Mouse (Mus musculus): Measurements from ENCODE around the gene P2ry12. TPM values are rescaled to one million over a fixed set of nuclear protein-coding genes. Genes with fewer than 3 reads are reported as not detected.

The P2ry12 gene
- polyA plus RNA-seq, 1 experiment from 2014 or later, result 2.2 TPM

GRCm38 (mm10) chr3:59227696-59228095, 35.0 kb downstream of the P2ry12 start:
- WGBS (ENCODE audit: insufficient replicate concordance), result 61% methylated on average over 9 of the region's 9 CpGs
- no peaks in the 10 kb centered on the region for H3K9me3 ChIP-seq (replicated peaks)
- no peak overlapping the region for H3K27ac ChIP-seq
- H3K4me3 ChIP-seq, result no peak overlapping the region
- H3K9ac ChIP-seq, result no peak overlapping the region
- H3K36me3 ChIP-seq, result no peaks in the 10 kb centered on the region
- no peak for ATAC-seq
- H3K4me1 ChIP-seq, result no peaks in the 10 kb centered on the region; the same call in 1 of the 2 replicates
- no peak overlapping the region for H3K4me2 ChIP-seq
- no peaks in the 10 kb centered on the region for H3K27me3 ChIP-seq (replicated peaks)

GRCm38 (mm10) chr3:59225411-59225810, 37.3 kb downstream of the P2ry12 start:
- ATAC-seq, result no peak
- H3K9me3 ChIP-seq (replicated peaks), result no peaks in the 10 kb centered on the region
- no peak overlapping the region for H3K27ac ChIP-seq
- no peak overlapping the region for H3K9ac ChIP-seq
- H3K27me3 ChIP-seq (replicated peaks), result no peaks in the 10 kb centered on the region
- no peak overlapping the region for H3K4me3 ChIP-seq
- H3K36me3 ChIP-seq, result no peaks in the 10 kb centered on the region
- no peaks in the 10 kb centered on the region; the same call in 1 of the 2 replicates for H3K4me1 ChIP-seq
- H3K4me2 ChIP-seq, result no peak overlapping the region

GRCm38 (mm10) chr3:59222303-59222702, 40.4 kb downstream of the P2ry12 start:
- ATAC-seq, result no peak
- H3K36me3 ChIP-seq, result no peaks in the 10 kb centered on the region
- no peaks in the 10 kb centered on the region for H3K4me1 ChIP-seq
- no peak overlapping the region for H3K9ac ChIP-seq
- no peak overlapping the region for H3K4me3 ChIP-seq
- no peaks in the 10 kb centered on the region for H3K9me3 ChIP-seq (replicated peaks)
- no peaks in the 10 kb centered on the region for H3K27me3 ChIP-seq (replicated peaks)
- H3K27ac ChIP-seq, result no peak overlapping the region
- no peak overlapping the region for H3K4me2 ChIP-seq
- WGBS (ENCODE audit: insufficient replicate concordance), result 50% methylated on average over 2 of the region's 2 CpGs

GRCm38 (mm10) chr3:59219326-59219725, 43.3 kb downstream of the P2ry12 start:
- no peak overlapping the region for H3K4me3 ChIP-seq
- 64% methylated on average over 2 of the region's 2 CpGs for WGBS (ENCODE audit: insufficient replicate concordance)
- H3K4me1 ChIP-seq, result no peaks in the 10 kb centered on the region
- no peak overlapping the region for H3K4me2 ChIP-seq
- H3K27me3 ChIP-seq (replicated peaks), result no peaks in the 10 kb centered on the region
- ATAC-seq, result no peak
- H3K9me3 ChIP-seq (replicated peaks), result no peaks in the 10 kb centered on the region
- no peak overlapping the region for H3K27ac ChIP-seq
- no peak overlapping the region for H3K9ac ChIP-seq
- H3K36me3 ChIP-seq, result no peaks in the 10 kb centered on the region

GRCm38 (mm10) chr3:59217211-59217610, 45.5 kb downstream of the P2ry12 start:
- Histone ChIP-seq H3K9ac (no peak overlapping the region), H3K9me3 (replicated peaks) (no peaks in the 10 kb centered on the region), H3K27me3 (replicated peaks) (no peaks in the 10 kb centered on the region), H3K27ac (no peak overlapping the region), H3K4me1 (no peaks in the 10 kb centered on the region), H3K4me3 (no peak overlapping the region), H3K36me3 (no peaks in the 10 kb centered on the region), H3K4me2 (no peak overlapping the region)
- ATAC-seq, result no peak
- WGBS (ENCODE audit: insufficient replicate concordance), result 79% methylated on average over 10 of the region's 10 CpGs

GRCm38 (mm10) chr3:59212404-59212803, 50.3 kb downstream of the P2ry12 start:
- H3K4me2 ChIP-seq, result no peak overlapping the region
- H3K4me1 ChIP-seq, result no peaks in the 10 kb centered on the region
- H3K9me3 ChIP-seq (replicated peaks), result no peaks in the 10 kb centered on the region
- peak overlapping the region; percentile 20; the same call in 1 of the 2 replicates for H3K27ac ChIP-seq
- no peak for ATAC-seq
- no peaks in the 10 kb centered on the region for H3K36me3 ChIP-seq
- no peak overlapping the region for H3K9ac ChIP-seq
- no peak overlapping the region for H3K4me3 ChIP-seq
- H3K27me3 ChIP-seq (replicated peaks), result no peaks in the 10 kb centered on the region

GRCm38 (mm10) chr3:59211784-59212183, 50.9 kb downstream of the P2ry12 start:
- Histone ChIP-seq H3K4me2 (no peak overlapping the region), H3K9ac (no peak overlapping the region), H3K27me3 (replicated peaks) (no peaks in the 10 kb centered on the region), H3K36me3 (no peaks in the 10 kb centered on the region), H3K9me3 (replicated peaks) (no peaks in the 10 kb centered on the region), H3K27ac (no peak overlapping the region), H3K4me3 (no peak overlapping the region), H3K4me1 (no peaks in the 10 kb centered on the region)
- WGBS (ENCODE audit: insufficient replicate concordance), result 55% methylated on average over 8 of the region's 8 CpGs
- no peak for ATAC-seq

GRCm38 (mm10) chr3:59210727-59211126, 51.9 kb downstream of the P2ry12 start, which contains the start of gene P2ry13:
TSS of gene P2ry13 (minus strand) at chr3:59210882.
- H3K4me2 ChIP-seq, result no peak within 1 kb of the TSS
- no peaks in the 10 kb centered on the region for H3K27me3 ChIP-seq (replicated peaks)
- no peak within 1 kb of the TSS for H3K4me3 ChIP-seq
- H3K9me3 ChIP-seq (replicated peaks), result no peaks in the 10 kb centered on the region
- H3K4me1 ChIP-seq, result 0 out of 2 replicates have a peak, but pooled peaks cover 2% of the 10 kb centered on the region
- WGBS (ENCODE audit: insufficient replicate concordance), result 63% methylated on average over 6 of the region's 6 CpGs
- ATAC-seq, result no peak
- H3K27ac ChIP-seq, result no peak within 1 kb of the TSS
- no peak within 1 kb of the TSS for H3K9ac ChIP-seq
- no peaks in the 10 kb centered on the region for H3K36me3 ChIP-seq

- Histone ChIP-seq H3K4me1 (0 out of 2 replicates have a peak, but pooled peaks cover 4% of the 10 kb centered on the region), H3K36me3 (no peaks in the 10 kb centered on the region), H3K27ac (no peak overlapping the region), H3K9me3 (replicated peaks) (no peaks in the 10 kb centered on the region), H3K4me3 (no peak overlapping the region), H3K27me3 (replicated peaks) (no peaks in the 10 kb centered on the region), H3K9ac (no peak overlapping the region), H3K4me2 (no peak overlapping the region)
- no peak for ATAC-seq
- 70% methylated on average over 8 of the region's 8 CpGs for WGBS (ENCODE audit: insufficient replicate concordance)
Observed at GRCm38 (mm10) chr3:59210089-59210488, 52.6 kb downstream of the P2ry12 start.

- Histone ChIP-seq H3K27me3 (replicated peaks) (no peaks in the 10 kb centered on the region), H3K4me1 (peaks cover 16% of the 10 kb centered on the region), H3K27ac (no peak overlapping the region), H3K4me2 (no peak overlapping the region), H3K4me3 (no peak overlapping the region), H3K9ac (no peak overlapping the region), H3K9me3 (replicated peaks) (no peaks in the 10 kb centered on the region), H3K36me3 (no peaks in the 10 kb centered on the region)
- ATAC-seq, result no peak
- WGBS (ENCODE audit: insufficient replicate concordance), result 63% methylated on average over 4 of the region's 4 CpGs
Observed at GRCm38 (mm10) chr3:59208650-59209548, 53.8 kb downstream of the P2ry12 start.

- Histone ChIP-seq H3K4me1 (peaks cover 31% of the 10 kb centered on the region), H3K27me3 (replicated peaks) (no peaks in the 10 kb centered on the region), H3K27ac (no peak overlapping the region), H3K4me3 (no peak overlapping the region), H3K36me3 (no peaks in the 10 kb centered on the region), H3K9me3 (replicated peaks) (no peaks in the 10 kb centered on the region), H3K4me2 (no peak overlapping the region), H3K9ac (no peak overlapping the region)
- ATAC-seq, result no peak
- WGBS (ENCODE audit: insufficient replicate concordance), result 33% methylated on average over 4 of the region's 4 CpGs
Observed at GRCm38 (mm10) chr3:59205941-59206340, 56.7 kb downstream of the P2ry12 start.

GRCm38 (mm10) chr3:59204719-59205503, 57.8 kb downstream of the P2ry12 start:
- H3K4me2 ChIP-seq, result no peak overlapping the region
- no peaks in the 10 kb centered on the region for H3K36me3 ChIP-seq
- H3K4me3 ChIP-seq, result no peak overlapping the region
- no peaks in the 10 kb centered on the region for H3K27me3 ChIP-seq (replicated peaks)
- no peak overlapping the region for H3K9ac ChIP-seq
- no peak overlapping the region for H3K27ac ChIP-seq
- WGBS (ENCODE audit: insufficient replicate concordance), result 46% methylated on average over 11 of the region's 11 CpGs
- H3K9me3 ChIP-seq (replicated peaks), result no peaks in the 10 kb centered on the region
- peaks cover 31% of the 10 kb centered on the region for H3K4me1 ChIP-seq
- no peak for ATAC-seq
